Mouse (Mus musculus) intestine, embryonic 14.5 days (tissue): ENCODE data around the gene Snx30. TPM values are rescaled to one million over a fixed set of nuclear protein-coding genes. Genes with fewer than 3 reads are reported as not detected.

Experiments used
- ATAC-seq: fragments of 200-750 bp; cut with Nextera tagmentation; replicated peaks from 2 replicates; pipeline ENCODE4 v1.8.0; 2017; ENCODE audit warnings: low read depth, moderate number of reproducible peaks, moderate TSS enrichment, moderate library complexity; ENCODE audit not compliant: low FRiP score, low TSS enrichment
- DNase-seq: peaks from one replicate; pipeline ENCODE4 v3.0.0-alpha.2; 2018; ENCODE audit warnings: low spot score
- H3K27ac ChIP-seq: fragments of 300-500 bp; sonication (generic); 2 replicates; pipeline ENCODE4 v1.5.1; 2014; ENCODE audit warnings: low read depth, mild to moderate bottlenecking, control low read depth
- H3K27me3 ChIP-seq: fragments of 300-500 bp; sonication (generic); replicated peaks from 2 replicates; pipeline ENCODE4 v1.6.1; 2014; ENCODE audit warnings: low read length, control low read depth; ENCODE audit not compliant: control insufficient read depth, insufficient read depth
- H3K36me3 ChIP-seq: fragments of 300-500 bp; sonication (generic); 2 replicates; pipeline ENCODE4 v1.6.1; 2014; ENCODE audit warnings: low read length, control low read depth; ENCODE audit not compliant: control insufficient read depth, insufficient read depth
- H3K4me1 ChIP-seq: fragments of 300-500 bp; sonication (generic); replicated peaks from 2 replicates; pipeline ENCODE4 v1.6.1; 2014; ENCODE audit warnings: low read length, control low read depth, mixed read lengths; ENCODE audit not compliant: control insufficient read depth, insufficient read depth
- H3K4me2 ChIP-seq: fragments of 300-500 bp; sonication (generic); 2 replicates; pipeline ENCODE4 v1.6.1; 2014; ENCODE audit warnings: low read length
- H3K4me3 ChIP-seq: fragments of 300-500 bp; sonication (generic); 2 replicates; pipeline ENCODE4 v1.5.1; 2014; ENCODE audit warnings: low read depth, low read length, control low read depth, mixed read lengths
- H3K9ac ChIP-seq: fragments of 300-500 bp; sonication (generic); 2 replicates; pipeline ENCODE4 v1.6.1; 2014; ENCODE audit warnings: mild to moderate bottlenecking, low read length
- H3K9me3 ChIP-seq: fragments of 300-500 bp; sonication (generic); 2 replicates; pipeline ENCODE4 v1.6.1; 2016; ENCODE audit warnings: low read length, control low read depth; ENCODE audit not compliant: control insufficient read depth
- WGBS: fragments of 180-500 bp; shearing (Covaris S2); extraction: QIAGEN DNeasy Blood & Tissue Kit; methylation state at CpG from one replicate; pipeline ENCODE4 v1.1.7; 2014; 5-methylcytosine and 5-hydroxymethylcytosine counted together
- polyA plus RNA-seq: library from polyadenylated mRNA; unstranded; fragments of >200 nt; fragmentation: Nextera tagmentation; extraction: Ambion mirVana; gene quantifications from 2 replicates; pipeline ENCODE4 v1.2.1, GENCODE M21; 2014

Snx30 gene
- polyA plus RNA-seq, 1 experiment from 2014 or later, result 6.8 TPM

DNA sequence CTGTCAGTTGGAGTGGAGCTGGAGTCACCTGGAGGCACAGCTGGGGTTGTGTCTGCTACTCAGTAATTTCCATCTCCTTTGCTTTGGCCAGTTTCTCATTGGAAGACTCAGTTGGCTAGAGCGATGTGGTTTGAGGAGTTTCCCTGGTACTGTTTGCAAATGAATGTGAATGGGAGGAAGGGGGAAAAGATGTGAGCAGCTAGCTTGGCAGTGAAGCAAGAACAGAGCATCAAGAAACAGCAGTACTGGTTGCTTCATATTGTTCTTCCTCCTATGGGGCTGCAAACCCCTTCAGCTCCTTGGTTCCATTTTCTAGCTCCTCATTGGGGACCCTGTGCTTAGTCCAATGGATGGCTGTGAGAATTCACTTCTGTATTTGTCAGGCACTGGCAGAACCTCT, 56.7 kb downstream of the Snx30 start:
- no peak overlapping the region for H3K4me3 ChIP-seq
- 89% methylated on average over 1 of the region's 1 CpGs for WGBS
- H3K27ac ChIP-seq, result no peak overlapping the region
- no peaks in the 10 kb centered on the region for H3K4me1 ChIP-seq
- H3K27me3 ChIP-seq, result no peaks in the 10 kb centered on the region
- no peak overlapping the region for H3K4me2 ChIP-seq
- no peaks in the 10 kb centered on the region for H3K9me3 ChIP-seq
- no peak overlapping the region for H3K9ac ChIP-seq
- DNase-seq (no peak), ATAC-seq (no peak)
- peaks cover 4% of the 10 kb centered on the region; the same call in 1 of the 2 replicates for H3K36me3 ChIP-seq

DNA sequence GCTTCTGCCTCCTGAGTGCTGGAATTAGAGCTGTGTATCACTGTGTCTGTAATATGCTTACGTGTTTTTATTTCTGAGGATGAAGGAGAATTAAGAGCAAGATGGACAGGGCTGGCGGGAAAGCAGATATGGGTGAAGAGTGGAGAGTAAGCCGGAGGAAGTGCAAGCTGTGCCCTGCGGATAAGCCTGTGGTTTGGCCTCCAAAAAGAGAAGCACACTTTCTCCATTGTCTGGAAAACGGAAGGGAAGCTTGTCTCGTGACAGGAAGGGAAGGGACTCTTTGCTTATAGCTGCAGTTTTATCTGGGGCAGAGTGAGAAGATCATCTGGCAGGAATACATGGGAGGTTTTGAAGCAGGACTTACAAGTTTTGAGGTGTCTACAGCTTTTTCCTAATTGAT, 58.2 kb downstream of the Snx30 start:
- no peak for ATAC-seq
- no peak for DNase-seq
- no peaks in the 10 kb centered on the region for H3K4me1 ChIP-seq
- 72% methylated on average over 6 of the region's 6 CpGs for whole genome bisulfite sequencing
- H3K4me3 ChIP-seq, result no peak overlapping the region
- H3K9me3 ChIP-seq, result no peaks in the 10 kb centered on the region
- H3K36me3 ChIP-seq, result no peaks in the 10 kb centered on the region
- no peak overlapping the region for H3K9ac ChIP-seq
- no peak overlapping the region for H3K27ac ChIP-seq
- H3K27me3 ChIP-seq, result no peaks in the 10 kb centered on the region
- H3K4me2 ChIP-seq, result no peak overlapping the region

DNA sequence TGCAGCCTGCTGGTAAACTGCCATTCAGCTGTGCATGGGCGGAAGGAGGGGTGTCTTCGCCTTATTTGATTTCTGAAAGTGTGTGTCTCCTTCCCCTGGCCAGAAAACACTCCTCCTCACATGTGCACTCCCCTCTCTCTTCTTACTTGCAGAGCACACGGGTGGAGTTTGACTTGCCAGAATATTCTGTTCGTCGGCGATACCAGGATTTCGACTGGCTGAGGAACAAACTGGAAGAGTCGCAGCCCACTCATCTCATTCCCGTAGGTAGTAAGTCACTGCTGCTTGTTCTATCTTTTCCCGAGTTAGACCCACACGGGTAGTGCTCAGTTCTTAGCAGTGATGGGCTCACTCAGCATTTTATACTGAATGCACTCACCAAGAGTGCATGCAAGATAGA, 62.4 kb downstream of the Snx30 start:
- DNase-seq (no peak), ATAC-seq (no peak)
- Histone ChIP-seq H3K27ac (no peak overlapping the region), H3K9ac (no peak overlapping the region), H3K4me3 (no peak overlapping the region), H3K36me3 (no peaks in the 10 kb centered on the region), H3K4me2 (no peak overlapping the region), H3K4me1 (no peaks in the 10 kb centered on the region), H3K9me3 (no peaks in the 10 kb centered on the region), H3K27me3 (no peaks in the 10 kb centered on the region)
- WGBS, result 88% methylated on average over 11 of the region's 11 CpGs

DNA sequence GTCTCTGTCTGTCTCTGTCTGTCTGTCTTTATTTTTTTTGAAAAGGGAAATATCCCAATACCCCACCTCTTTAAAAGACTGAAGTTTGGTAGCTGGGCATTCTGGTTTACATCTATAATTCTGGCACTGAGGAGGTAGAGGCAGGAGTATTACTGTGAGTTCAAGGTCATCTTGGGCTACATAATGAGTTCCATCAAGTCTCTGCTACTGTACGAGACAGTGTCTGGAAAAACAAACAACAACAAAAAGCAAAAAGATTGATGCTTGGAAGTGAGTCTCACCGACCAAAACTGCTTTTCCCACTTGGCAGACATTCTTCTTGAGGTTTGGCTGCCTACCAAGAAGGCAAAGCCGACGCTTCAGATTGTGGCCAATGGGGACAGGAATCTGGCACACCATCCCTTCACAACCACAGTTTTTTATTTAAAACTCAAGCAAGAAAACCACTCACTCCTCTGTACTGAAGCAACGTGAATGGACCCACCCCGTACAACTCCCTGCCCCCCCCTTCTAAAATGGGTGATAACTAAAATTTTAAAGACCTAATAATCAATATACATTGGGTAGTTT, 63.9 kb downstream of the Snx30 start:
- no peak overlapping the region for H3K4me3 ChIP-seq

DNA sequence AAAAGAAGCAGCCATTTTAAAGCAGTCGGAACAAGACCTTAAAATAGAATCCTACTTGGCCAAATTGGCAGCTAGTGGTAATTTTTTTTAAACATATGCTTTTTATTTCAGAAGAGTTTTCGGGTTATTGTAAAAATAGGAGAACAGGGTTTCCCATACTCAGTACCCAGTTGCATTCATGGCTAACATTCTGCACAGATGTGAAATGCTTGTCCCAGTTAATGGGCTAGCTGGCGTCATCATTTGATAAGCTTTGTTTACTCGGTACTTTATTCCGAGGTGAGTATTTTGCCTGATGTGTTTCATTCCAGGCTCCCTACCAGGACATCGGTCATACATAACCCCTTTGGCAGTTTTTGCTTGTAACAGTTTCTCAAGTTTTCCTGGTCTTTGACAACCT, 64.8 kb downstream of the Snx30 start:
- WGBS, result 77% methylated on average over 6 of the region's 6 CpGs
- no peaks in the 10 kb centered on the region for H3K9me3 ChIP-seq
- DNase-seq (no peak), ATAC-seq (no peak)
- no peaks in the 10 kb centered on the region for H3K36me3 ChIP-seq
- H3K27ac ChIP-seq, result no peak overlapping the region
- no peak overlapping the region for H3K9ac ChIP-seq
- H3K27me3 ChIP-seq, result no peaks in the 10 kb centered on the region
- H3K4me3 ChIP-seq, result no peak overlapping the region
- no peak overlapping the region for H3K4me2 ChIP-seq
- H3K4me1 ChIP-seq, result no peaks in the 10 kb centered on the region

More for the DNA sequence above, 63.9 kb downstream of the Snx30 start:
- Histone ChIP-seq H3K9me3 (no peaks in the 10 kb centered on the region), H3K4me1 (no peaks in the 10 kb centered on the region), H3K36me3 (no peaks in the 10 kb centered on the region), H3K27ac (no peak overlapping the region), H3K9ac (no peak overlapping the region), H3K27me3 (no peaks in the 10 kb centered on the region), H3K4me2 (no peak overlapping the region)
- ATAC-seq (no peak), DNase-seq (no peak)
- 69% methylated on average over 6 of the region's 6 CpGs for WGBS

DNA sequence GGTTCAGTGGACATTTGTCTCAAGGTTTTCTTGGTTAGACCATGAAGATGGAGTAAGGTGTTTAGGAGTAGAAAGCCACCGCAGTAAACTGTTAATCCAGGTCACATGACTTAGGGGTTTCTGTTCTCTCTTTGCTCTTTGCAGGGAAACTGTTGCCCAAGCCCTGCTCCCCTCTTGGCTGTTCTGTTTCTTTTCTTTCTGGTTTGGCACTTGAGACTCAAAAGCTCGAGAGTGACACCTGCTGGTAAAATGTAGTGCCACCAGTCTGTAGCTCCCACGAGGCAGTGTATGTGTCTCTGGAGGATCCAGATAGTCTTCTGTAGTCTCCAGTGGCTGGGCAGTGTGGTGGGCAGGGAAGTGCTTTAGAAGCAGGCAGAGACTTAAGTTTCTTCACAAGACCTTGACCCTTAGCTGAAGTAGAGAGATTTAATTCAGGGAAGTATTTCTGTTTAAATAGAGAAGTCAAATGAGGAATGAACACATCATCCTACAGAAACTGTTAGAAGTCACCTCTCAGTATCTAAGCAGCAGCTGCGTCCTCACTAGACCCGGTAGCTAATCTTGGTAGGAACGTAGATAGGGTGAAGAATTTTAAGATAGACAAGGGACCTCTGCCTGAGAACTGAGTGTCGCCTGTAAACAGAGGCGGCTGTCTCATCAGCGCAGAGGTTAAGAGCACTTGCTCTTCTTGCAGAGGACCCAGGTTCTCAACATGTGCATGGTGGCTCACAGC, 65.4 kb downstream of the Snx30 start:
- Histone ChIP-seq H3K9ac (no peak overlapping the region), H3K4me2 (no peak overlapping the region), H3K4me1 (no peaks in the 10 kb centered on the region), H3K27ac (no peak overlapping the region), H3K4me3 (no peak overlapping the region), H3K9me3 (no peaks in the 10 kb centered on the region), H3K36me3 (no peaks in the 10 kb centered on the region), H3K27me3 (no peaks in the 10 kb centered on the region)
- ATAC-seq, result peak; percentile 64; the same call in 1 of the 2 replicates
- DNase-seq, result peak; percentile 81
- WGBS, result 63% methylated on average over 9 of the region's 9 CpGs

DNA sequence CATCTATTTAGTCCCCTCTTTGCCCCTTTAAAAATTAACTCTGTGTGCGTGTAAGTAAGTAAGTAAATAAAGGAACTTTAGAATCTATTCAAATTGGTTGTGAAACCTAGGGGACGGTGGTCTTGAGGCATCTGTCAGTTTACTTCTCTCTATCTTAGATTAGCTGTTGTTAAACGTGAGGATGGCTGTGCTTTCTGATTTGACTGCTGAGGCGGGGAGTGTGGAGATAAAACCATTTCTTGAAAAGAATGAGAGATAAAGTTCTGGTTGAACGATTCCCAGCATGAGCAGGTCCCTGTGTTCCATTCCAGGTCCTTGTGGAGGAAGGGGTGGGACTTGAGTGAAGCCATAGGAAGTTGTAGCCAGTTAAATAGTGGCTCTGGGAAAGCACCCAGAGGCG, 67.6 kb downstream of the Snx30 start:
- WGBS, result 68% methylated on average over 6 of the region's 6 CpGs
- no peak for ATAC-seq
- Histone ChIP-seq H3K9ac (no peak overlapping the region), H3K9me3 (no peaks in the 10 kb centered on the region), H3K27ac (no peak overlapping the region), H3K27me3 (no peaks in the 10 kb centered on the region), H3K4me3 (no peak overlapping the region), H3K36me3 (no peaks in the 10 kb centered on the region), H3K4me1 (no peaks in the 10 kb centered on the region), H3K4me2 (no peak overlapping the region)
- no peak for DNase-seq

DNA sequence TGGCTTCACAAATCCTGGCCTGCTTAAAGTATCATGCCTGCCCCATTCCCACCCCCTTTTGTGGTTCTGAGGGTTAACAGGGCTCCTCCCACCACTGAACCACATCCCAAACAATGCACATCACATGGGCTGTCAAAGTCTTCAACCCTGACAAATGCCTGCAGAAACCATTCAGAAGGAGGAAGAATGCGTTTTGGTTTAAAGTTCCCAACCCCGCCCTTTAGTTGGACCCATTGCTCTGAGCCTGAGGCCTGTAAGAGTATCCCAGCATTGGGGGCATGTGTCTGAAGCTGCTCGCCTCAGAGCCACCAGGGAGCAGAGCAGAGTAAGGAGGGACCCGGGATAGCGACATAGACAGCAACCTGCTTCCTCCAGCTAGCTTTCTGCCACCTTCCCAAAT, 68.2 kb downstream of the Snx30 start:
- Histone ChIP-seq H3K4me2 (no peak overlapping the region), H3K4me1 (no peaks in the 10 kb centered on the region), H3K36me3 (no peaks in the 10 kb centered on the region), H3K4me3 (no peak overlapping the region), H3K27ac (no peak overlapping the region), H3K9ac (no peak overlapping the region), H3K9me3 (no peaks in the 10 kb centered on the region), H3K27me3 (no peaks in the 10 kb centered on the region)
- DNase-seq (no peak), ATAC-seq (no peak)
- 57% methylated on average over 5 of the region's 5 CpGs for WGBS

DNA sequence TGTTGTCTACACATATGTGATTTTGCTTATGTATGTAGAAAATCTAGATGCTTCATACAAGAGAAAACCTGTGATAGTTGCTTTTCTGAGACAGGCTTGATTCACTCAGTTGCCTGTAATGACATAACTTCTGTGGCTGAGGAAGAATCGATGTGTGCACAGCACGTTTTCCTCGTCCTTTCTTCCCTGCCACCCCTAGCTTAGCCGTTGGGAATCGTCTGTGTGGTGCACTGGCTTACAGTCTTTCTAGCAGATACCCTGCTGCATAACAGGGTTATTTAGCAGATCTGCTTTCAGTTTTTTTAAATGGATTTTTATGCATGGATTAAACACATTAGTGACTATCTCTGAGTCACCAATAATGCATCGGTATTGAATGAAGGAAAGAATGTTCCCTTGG, 70.9 kb downstream of the Snx30 start:
- peaks cover 15% of the 10 kb centered on the region for H3K36me3 ChIP-seq
- H3K4me1 ChIP-seq, result no peaks in the 10 kb centered on the region
- no peak for ATAC-seq
- H3K4me2 ChIP-seq, result no peak overlapping the region
- H3K9me3 ChIP-seq, result no peaks in the 10 kb centered on the region
- H3K27ac ChIP-seq, result no peak overlapping the region
- H3K4me3 ChIP-seq, result no peak overlapping the region
- H3K9ac ChIP-seq, result no peak overlapping the region
- 82% methylated on average over 6 of the region's 6 CpGs for WGBS
- no peak for DNase-seq
- H3K27me3 ChIP-seq, result no peaks in the 10 kb centered on the region
